In genomic region chr15:86677016-86677415, GRCm38 (mm10) we compare ENCODE assay signal across 17 mouse cellular contexts.
"Had no signal": no experiment of that assay in that cellular context is flagged by ENCODE, and none has a peak within 500 bp of the region (broad histone marks: within the 10 kb centered on the region; RNA-seq: fewer than 3 reads in every experiment).

No protein-coding gene starts in this region.

- ATAC-seq: intestine, embryonic 15.5 days; liver, embryonic 12.5 days had no signal

- H3K4me3 ChIP-seq: intestine, embryonic 15.5 days; limb, embryonic 15.5 days; liver, embryonic 12.5 days; midbrain, embryonic 10.5 days; myocyte; neural tube, embryonic 15.5 days had no signal

- H3K4me1 ChIP-seq: intestine, embryonic 15.5 days; liver, embryonic 12.5 days; midbrain, embryonic 10.5 days had no signal

- H3K9ac ChIP-seq: intestine, embryonic 15.5 days; limb, embryonic 15.5 days; liver, embryonic 12.5 days; lung, embryonic 14.5 days; neural tube, embryonic 15.5 days had no signal

- H3K4me2 ChIP-seq: intestine, embryonic 15.5 days; limb, embryonic 15.5 days; liver, embryonic 12.5 days; lung, embryonic 14.5 days; neural tube, embryonic 15.5 days had no signal

- H3K27ac ChIP-seq: intestine, embryonic 15.5 days; limb, embryonic 15.5 days; liver, embryonic 12.5 days; midbrain, embryonic 10.5 days; neural tube, embryonic 15.5 days; stomach, postnatal 0 days had no signal

- DNase-seq: kidney, adult 8-10 months; kidney, postnatal 36 days; layer of hippocampus, adult 9-11 months; layer of hippocampus, postnatal 36 days; lung, embryonic 14.5 days; lung, postnatal 10 days; lung, postnatal 4 days; midbrain, embryonic 14.5 days; thymus, adult 18-20 months; thymus, postnatal 14 days had no signal

- H3K27me3 ChIP-seq: intestine, embryonic 15.5 days; limb, embryonic 15.5 days; liver, embryonic 12.5 days; neural tube, embryonic 15.5 days had no signal

- H3K9me3 ChIP-seq: intestine, embryonic 15.5 days; limb, embryonic 15.5 days; liver, embryonic 12.5 days; midbrain, embryonic 10.5 days; neural tube, embryonic 15.5 days had no signal

- H3K36me3 ChIP-seq: intestine, embryonic 15.5 days; limb, embryonic 15.5 days; liver, embryonic 12.5 days; midbrain, embryonic 10.5 days; neural tube, embryonic 15.5 days had no signal
